Comparison of ENCODE assay signal across 27 mouse cellular contexts in the genomic region with DNA sequence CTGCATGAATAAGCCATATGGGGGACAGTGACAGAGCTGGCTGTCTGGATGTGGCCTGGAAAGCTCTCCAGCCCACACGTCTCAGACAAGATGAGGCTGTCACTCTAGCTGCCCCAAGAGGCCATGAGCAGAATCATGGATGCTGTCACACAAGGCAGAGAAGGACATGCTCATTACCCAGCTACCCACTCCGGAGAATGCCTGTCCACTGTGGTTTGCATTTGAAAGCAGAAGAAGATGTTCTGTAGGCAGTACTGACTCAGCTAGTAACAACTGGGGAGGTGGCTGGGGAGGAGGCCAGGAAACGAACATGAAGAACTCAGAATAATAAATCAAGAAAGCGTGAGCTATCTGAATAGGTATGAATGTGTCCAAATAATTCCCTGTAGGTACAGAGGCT.
DNase-seq lines count a peak whose midpoint lies in the region; ATAC-seq and TF ChIP-seq lines count a peak whose summit lies in the region.
"Had no signal": no experiment of that assay in that cellular context is flagged by ENCODE, and none has a peak within 500 bp of the region (broad histone marks: within the 10 kb centered on the region; RNA-seq: fewer than 3 reads in every experiment).

No protein-coding gene starts in this region.

- DNase-seq in hindbrain, embryonic 10.5 days (ENCODE audit: low spot score), result no peak
- peak; percentile 23 to 37 for DNase-seq in left cerebral cortex, adult 2 months (ENCODE audit: extremely low spot score in 1 of 2, low spot score in 2 of 2)
- DNase-seq in left cerebral cortex, adult 11 months (ENCODE audit: low spot score), result no peak
- peak; percentile 32 for DNase-seq in right cerebral cortex, postnatal 25 days
- DNase-seq in right cerebral cortex, postnatal 10 days (ENCODE audit: low spot score in 2 of 2), result no peak
- DNase-seq in telencephalon, adult 2 months (ENCODE audit: low read depth, low spot score), result peak; percentile 48
- DNase-seq in embryo, embryonic 11 days, result no peak
- DNase-seq: adrenal gland, adult 2 months; B cell, adult 2 months; cerebellum, adult 11-12 months; cerebellum, postnatal 10 days; gastrocnemius, postnatal 25 days; heart, adult 2 months; heart, postnatal 36 days; kidney, adult 18-20 months; layer of hippocampus, postnatal 36 days; lung, embryonic 14.5 days; spleen, adult 18-20 months had no signal

- intact Hi-C loops in left cerebral cortex, adult 2 months (cut with DNase I), result no loop called here

- peaks cover 34% of the 10 kb centered on the region for H3K4me1 ChIP-seq in hindbrain, embryonic 10.5 days (replicated peaks)
- H3K4me1 ChIP-seq in hindbrain, embryonic 13.5 days (replicated peaks), result peaks cover 17% of the 10 kb centered on the region
- H3K4me1 ChIP-seq: embryonic facial prominence, embryonic 12.5 days; heart, embryonic 15.5 days; limb, embryonic 15.5 days had no signal

- TF ChIP-seq CTCF in left cerebral cortex, adult 2 months (IDR thresholded peaks at IDR 0.05), result no peak; the same call in 1 of the 2 replicates

- no peaks in the 10 kb centered on the region for H3K9me3 ChIP-seq in hindbrain, embryonic 10.5 days
- H3K9me3 ChIP-seq in hindbrain, embryonic 13.5 days, result no peaks in the 10 kb centered on the region
- H3K9me3 ChIP-seq: embryonic facial prominence, embryonic 12.5 days; forebrain, embryonic 12.5 days; heart, embryonic 15.5 days; limb, embryonic 15.5 days; midbrain, embryonic 13.5 days had no signal

- 63% methylated on average over 4 of the region's 4 CpGs for WGBS in hindbrain, embryonic 10.5 days
- WGBS in hindbrain, embryonic 13.5 days, result 48% methylated on average over 4 of the region's 4 CpGs

- no peaks in the 10 kb centered on the region for H3K27me3 ChIP-seq in hindbrain, embryonic 10.5 days (ENCODE audit: insufficient read depth, poor library complexity, severe bottlenecking)
- H3K27me3 ChIP-seq in hindbrain, embryonic 13.5 days, result no peaks in the 10 kb centered on the region
- H3K27me3 ChIP-seq: embryonic facial prominence, embryonic 12.5 days; forebrain, embryonic 12.5 days; heart, embryonic 15.5 days; limb, embryonic 15.5 days; midbrain, embryonic 13.5 days had no signal

- no peak overlapping the region for H3K9ac ChIP-seq in hindbrain, embryonic 13.5 days
- H3K9ac ChIP-seq: embryonic facial prominence, embryonic 12.5 days; forebrain, embryonic 12.5 days; heart, embryonic 15.5 days; limb, embryonic 15.5 days; liver, embryonic 14.5 days; lung, embryonic 14.5 days; midbrain, embryonic 13.5 days had no signal

- H3K36me3 ChIP-seq in hindbrain, embryonic 10.5 days, result no peaks in the 10 kb centered on the region
- no peaks in the 10 kb centered on the region for H3K36me3 ChIP-seq in hindbrain, embryonic 13.5 days
- H3K36me3 ChIP-seq: embryonic facial prominence, embryonic 12.5 days; forebrain, embryonic 12.5 days; heart, embryonic 15.5 days; limb, embryonic 15.5 days; midbrain, embryonic 13.5 days had no signal

- H3K4me3 ChIP-seq in hindbrain, embryonic 10.5 days, result no peak overlapping the region
- no peak overlapping the region for H3K4me3 ChIP-seq in hindbrain, embryonic 13.5 days
- no peak overlapping the region for H3K4me3 ChIP-seq in left cerebral cortex, adult 2 months
- H3K4me3 ChIP-seq: embryonic facial prominence, embryonic 12.5 days; forebrain, embryonic 12.5 days; heart, adult 2 months; heart, embryonic 15.5 days; limb, embryonic 15.5 days; midbrain, embryonic 13.5 days had no signal

- no peak for ATAC-seq in hindbrain, embryonic 13.5 days (ENCODE audit: low FRiP score)
- ATAC-seq: inflammation-experienced regulatory T-cells, adult 6 months; midbrain, embryonic 13.5 days had no signal

- H3K4me2 ChIP-seq in hindbrain, embryonic 13.5 days, result no peak overlapping the region
- H3K4me2 ChIP-seq: embryonic facial prominence, embryonic 12.5 days; forebrain, embryonic 12.5 days; heart, embryonic 15.5 days; limb, embryonic 15.5 days; lung, embryonic 14.5 days; midbrain, embryonic 13.5 days had no signal

- peak overlapping the region; percentile 51 for H3K27ac ChIP-seq in hindbrain, embryonic 10.5 days
- no peak overlapping the region for H3K27ac ChIP-seq in hindbrain, embryonic 13.5 days
- peak overlapping the region; percentile 76 for H3K27ac ChIP-seq in left cerebral cortex, adult 2 months
- H3K27ac ChIP-seq: embryonic facial prominence, embryonic 12.5 days; forebrain, embryonic 12.5 days; heart, adult 2 months; heart, embryonic 15.5 days; kidney, postnatal 0 days; limb, embryonic 15.5 days; liver, embryonic 14.5 days; midbrain, embryonic 13.5 days had no signal

Comparison
In these comparisons a context has a peak if more than half of its experiments do, and no peak if none do; other contexts are left out.
1. DNase-seq: peak in left cerebral cortex, adult 2 months (2 of 2), right cerebral cortex, postnatal 25 days (single experiment) and telencephalon, adult 2 months (single experiment); none in hindbrain, embryonic 10.5 days (single experiment), left cerebral cortex, adult 11 months (single experiment), right cerebral cortex, postnatal 10 days (0 of 2) and embryo, embryonic 11 days (single experiment).